Mouse (Mus musculus): Measurements from ENCODE around the gene Notch2. TPM values are rescaled to one million over a fixed set of nuclear protein-coding genes. Genes with fewer than 3 reads are reported as not detected.

Notch2 gene
- polyA plus RNA-seq, 1 experiment from 2014 or later = 20.8 TPM

- H3K9ac ChIP-seq (ENCODE audit: low read depth, low read length) = no peak overlapping the region
Measured at GRCm38 (mm10) chr3:97974197-97974770, 39.0 kb upstream of the Notch2 start.

GRCm38 (mm10) chr3:97976706-97977105 lies 36.6 kb upstream of the Notch2 start:
- Histone ChIP-seq H3K4me1 (replicated peaks; ENCODE audit: control insufficient read depth, insufficient read depth, low read length) (no peaks in the 10 kb centered on the region), H3K27me3 (ENCODE audit: control insufficient read depth, insufficient read depth, low read length) (no peaks in the 10 kb centered on the region), H3K9me3 (ENCODE audit: control insufficient read depth, low read length) (no peaks in the 10 kb centered on the region), H3K27ac (ENCODE audit: low read depth, low read length) (no peak overlapping the region), H3K4me2 (replicated peaks; ENCODE audit: low read depth, low read length) (no peak overlapping the region), H3K4me3 (ENCODE audit: low read depth, low read length) (no peak overlapping the region), H3K36me3 (ENCODE audit: control insufficient read depth, insufficient read depth, low read length) (no peaks in the 10 kb centered on the region), H3K9ac (ENCODE audit: low read depth, low read length) (no peak overlapping the region)
- 56% methylated on average over 6 of the region's 6 CpGs for WGBS
- DNase-seq (ENCODE audit: low spot score) = no peak
- ATAC-seq (ENCODE audit: low FRiP score) = no peak

More at GRCm38 (mm10) chr3:97974197-97974770, 39.0 kb upstream of the Notch2 start:
- Histone ChIP-seq H3K27ac (ENCODE audit: low read depth, low read length) (no peak overlapping the region), H3K9me3 (ENCODE audit: control insufficient read depth, low read length) (no peaks in the 10 kb centered on the region), H3K36me3 (ENCODE audit: control insufficient read depth, insufficient read depth, low read length) (no peaks in the 10 kb centered on the region), H3K27me3 (ENCODE audit: control insufficient read depth, insufficient read depth, low read length) (no peaks in the 10 kb centered on the region), H3K4me3 (ENCODE audit: low read depth, low read length) (no peak overlapping the region), H3K4me2 (replicated peaks; ENCODE audit: low read depth, low read length) (no peak overlapping the region), H3K4me1 (replicated peaks; ENCODE audit: control insufficient read depth, insufficient read depth, low read length) (no peaks in the 10 kb centered on the region)
- WGBS = 85% methylated on average over 6 of the region's 6 CpGs
- ATAC-seq (ENCODE audit: low FRiP score) (no peak), DNase-seq (ENCODE audit: low spot score) (no peak)

GRCm38 (mm10) chr3:97978710-97979109 lies 34.6 kb upstream of the Notch2 start:
- WGBS = 73% methylated on average over 2 of the region's 2 CpGs
- Histone ChIP-seq H3K36me3 (ENCODE audit: control insufficient read depth, insufficient read depth, low read length) (no peaks in the 10 kb centered on the region), H3K27me3 (ENCODE audit: control insufficient read depth, insufficient read depth, low read length) (no peaks in the 10 kb centered on the region), H3K4me2 (replicated peaks; ENCODE audit: low read depth, low read length) (no peak overlapping the region), H3K9ac (ENCODE audit: low read depth, low read length) (no peak overlapping the region), H3K9me3 (ENCODE audit: control insufficient read depth, low read length) (no peaks in the 10 kb centered on the region), H3K4me1 (replicated peaks; ENCODE audit: control insufficient read depth, insufficient read depth, low read length) (no peaks in the 10 kb centered on the region), H3K4me3 (ENCODE audit: low read depth, low read length) (no peak overlapping the region), H3K27ac (ENCODE audit: low read depth, low read length) (no peak overlapping the region)
- no peak for DNase-seq (ENCODE audit: low spot score)
- no peak for ATAC-seq (ENCODE audit: low FRiP score)

- Histone ChIP-seq H3K36me3 (ENCODE audit: control insufficient read depth, insufficient read depth, low read length) (no peaks in the 10 kb centered on the region), H3K27ac (ENCODE audit: low read depth, low read length) (no peak overlapping the region), H3K9me3 (ENCODE audit: control insufficient read depth, low read length) (no peaks in the 10 kb centered on the region), H3K4me2 (replicated peaks; ENCODE audit: low read depth, low read length) (no peak overlapping the region), H3K4me3 (ENCODE audit: low read depth, low read length) (no peak overlapping the region), H3K9ac (ENCODE audit: low read depth, low read length) (no peak overlapping the region), H3K4me1 (replicated peaks; ENCODE audit: control insufficient read depth, insufficient read depth, low read length) (no peaks in the 10 kb centered on the region), H3K27me3 (ENCODE audit: control insufficient read depth, insufficient read depth, low read length) (no peaks in the 10 kb centered on the region)
- no peak for ATAC-seq (ENCODE audit: low FRiP score)
- 94% methylated on average over 8 of the region's 8 CpGs for WGBS
- DNase-seq (ENCODE audit: low spot score) = no peak
Measured at GRCm38 (mm10) chr3:97980683-97981327, 32.5 kb upstream of the Notch2 start.

- no peak for DNase-seq (ENCODE audit: low spot score)
- ATAC-seq (ENCODE audit: low FRiP score) = no peak
- H3K4me1 ChIP-seq (replicated peaks; ENCODE audit: control insufficient read depth, insufficient read depth, low read length) = no peaks in the 10 kb centered on the region
Measured at GRCm38 (mm10) chr3:97981376-97981906, 31.9 kb upstream of the Notch2 start.

GRCm38 (mm10) chr3:97984870-97985506 lies 28.3 kb upstream of the Notch2 start:
- no peaks in the 10 kb centered on the region for H3K36me3 ChIP-seq (ENCODE audit: control insufficient read depth, insufficient read depth, low read length)
- ATAC-seq (ENCODE audit: low FRiP score) (no peak), DNase-seq (ENCODE audit: low spot score) (no peak)
- H3K27ac ChIP-seq (ENCODE audit: low read depth, low read length) = no peak overlapping the region
- no peak overlapping the region for H3K4me2 ChIP-seq (replicated peaks; ENCODE audit: low read depth, low read length)
- no peaks in the 10 kb centered on the region for H3K27me3 ChIP-seq (ENCODE audit: control insufficient read depth, insufficient read depth, low read length)
- no peaks in the 10 kb centered on the region for H3K9me3 ChIP-seq (ENCODE audit: control insufficient read depth, low read length)
- 88% methylated on average over 10 of the region's 10 CpGs for WGBS
- no peak overlapping the region for H3K4me3 ChIP-seq (ENCODE audit: low read depth, low read length)
- no peak overlapping the region for H3K9ac ChIP-seq (ENCODE audit: low read depth, low read length)
- H3K4me1 ChIP-seq (replicated peaks; ENCODE audit: control insufficient read depth, insufficient read depth, low read length) = no peaks in the 10 kb centered on the region

More at GRCm38 (mm10) chr3:97981376-97981906, 31.9 kb upstream of the Notch2 start:
- Histone ChIP-seq H3K27ac (ENCODE audit: low read depth, low read length) (no peak overlapping the region), H3K27me3 (ENCODE audit: control insufficient read depth, insufficient read depth, low read length) (no peaks in the 10 kb centered on the region), H3K9me3 (ENCODE audit: control insufficient read depth, low read length) (no peaks in the 10 kb centered on the region), H3K4me3 (ENCODE audit: low read depth, low read length) (no peak overlapping the region), H3K4me2 (replicated peaks; ENCODE audit: low read depth, low read length) (no peak overlapping the region), H3K9ac (ENCODE audit: low read depth, low read length) (no peak overlapping the region), H3K36me3 (ENCODE audit: control insufficient read depth, insufficient read depth, low read length) (no peaks in the 10 kb centered on the region)
- 73% methylated on average over 3 of the region's 3 CpGs for WGBS

- H3K4me2 ChIP-seq (replicated peaks; ENCODE audit: low read depth, low read length) = no peak overlapping the region
- H3K36me3 ChIP-seq (ENCODE audit: control insufficient read depth, insufficient read depth, low read length) = no peaks in the 10 kb centered on the region
- DNase-seq (ENCODE audit: low spot score) (no peak), ATAC-seq (ENCODE audit: low FRiP score) (no peak)
- H3K27ac ChIP-seq (ENCODE audit: low read depth, low read length) = no peak overlapping the region
- H3K27me3 ChIP-seq (ENCODE audit: control insufficient read depth, insufficient read depth, low read length) = no peaks in the 10 kb centered on the region
- no peaks in the 10 kb centered on the region for H3K4me1 ChIP-seq (replicated peaks; ENCODE audit: control insufficient read depth, insufficient read depth, low read length)
- no peak overlapping the region for H3K9ac ChIP-seq (ENCODE audit: low read depth, low read length)
- 91% methylated on average over 3 of the region's 3 CpGs for WGBS
- H3K4me3 ChIP-seq (ENCODE audit: low read depth, low read length) = no peak overlapping the region
- H3K9me3 ChIP-seq (ENCODE audit: control insufficient read depth, low read length) = no peaks in the 10 kb centered on the region
Measured at GRCm38 (mm10) chr3:97985691-97986090, 27.6 kb upstream of the Notch2 start.

GRCm38 (mm10) chr3:97987153-97987552 lies 26.2 kb upstream of the Notch2 start:
- no peaks in the 10 kb centered on the region for H3K9me3 ChIP-seq (ENCODE audit: control insufficient read depth, low read length)
- H3K4me1 ChIP-seq (replicated peaks; ENCODE audit: control insufficient read depth, insufficient read depth, low read length) = no peaks in the 10 kb centered on the region
- H3K9ac ChIP-seq (ENCODE audit: low read depth, low read length) = no peak overlapping the region
- no peak overlapping the region for H3K4me2 ChIP-seq (replicated peaks; ENCODE audit: low read depth, low read length)
- DNase-seq (ENCODE audit: low spot score) = no peak
- no peaks in the 10 kb centered on the region for H3K36me3 ChIP-seq (ENCODE audit: control insufficient read depth, insufficient read depth, low read length)
- no peak for ATAC-seq (ENCODE audit: low FRiP score)
- H3K27me3 ChIP-seq (ENCODE audit: control insufficient read depth, insufficient read depth, low read length) = no peaks in the 10 kb centered on the region
- no peak overlapping the region for H3K27ac ChIP-seq (ENCODE audit: low read depth, low read length)
- WGBS = 87% methylated on average over 3 of the region's 3 CpGs
- H3K4me3 ChIP-seq (ENCODE audit: low read depth, low read length) = no peak overlapping the region

Measured in hindbrain, embryonic 11.5 days (tissue).